Mouse (Mus musculus) common myeloid progenitor, adult 5-6 weeks (primary cell): ENCODE measurements around the gene Spin2-ps6. TPM values are rescaled to one million over a fixed set of nuclear protein-coding genes. Genes with fewer than 3 reads are reported as not detected.
"Not testable (repeated sequence)": the region's sequence is repeated elsewhere in the genome, so short reads cannot be mapped to it uniquely, and the experiment has no call there.

Experiments used
- ATAC-seq: replicated peaks from 2 replicates; pipeline ENCODE4 v1.8.0; 2016; ENCODE audit warnings: low read depth, mild to moderate bottlenecking, moderate TSS enrichment, inconsistent platforms; ENCODE audit not compliant: poor library complexity, severe bottlenecking
- total RNA-seq: library from RNA; stranded (forward); fragments of 200-1000, 187-1606 nt; gene quantifications from 2 replicates; pipeline ENCODE4 v1.2.3, GENCODE M21; 2017

Spin2-ps6 gene
- total RNA-seq, result not detected in 2 replicates

DNA sequence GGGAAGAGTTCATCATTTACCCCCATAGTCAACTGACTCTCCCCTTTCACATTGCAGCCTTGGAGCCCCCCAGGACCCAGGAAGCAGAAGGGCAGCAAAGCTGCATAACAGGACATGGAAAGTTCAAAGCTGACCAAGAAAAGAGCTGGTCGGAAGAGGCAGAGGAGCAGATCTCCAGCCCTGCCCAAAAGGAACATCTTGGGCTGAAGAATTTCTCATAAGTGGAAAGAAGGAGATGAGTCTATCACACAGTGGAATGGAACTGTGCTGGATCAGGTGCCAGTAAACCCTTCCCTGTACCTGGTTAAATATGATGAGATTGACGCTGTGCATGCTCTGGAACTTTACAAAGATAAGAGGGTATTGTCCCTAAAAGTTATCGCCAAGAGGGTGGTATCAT lies at the start of gene Spin2-ps6:
TSS of gene Spin2-ps6 (plus strand) at position 301 of the 400 bp plus-strand sequence.
- not testable (repeated sequence) for ATAC-seq

Other genes starting within 250 kb of the Spin2-ps6 start
- not detected in 2 replicates for gene Btbd35f12, start 78.5 kb downstream of the Spin2-ps6 start, total RNA-seq